In genomic region chr4:118015636-118016035, GRCm38 (mm10) we compare ENCODE assay signal across 10 mouse cellular contexts.
A peak's percentile ranks its signal among the peaks of the same experiment; 100 is the strongest.
DNase-seq lines count a peak whose midpoint lies in the region; ATAC-seq lines count a peak whose summit lies in the region.
"Had no signal": no experiment of that assay in that cellular context is flagged by ENCODE, and none has a peak within 500 bp of the region (broad histone marks: within the 10 kb centered on the region; RNA-seq: fewer than 3 reads in every experiment).

No protein-coding gene starts in this region.

- no peak overlapping the region for H3K27ac ChIP-seq in intestine, embryonic 15.5 days
- H3K27ac ChIP-seq: heart, adult 2 months had no signal

- H3K36me3 ChIP-seq in intestine, embryonic 15.5 days, result no peaks in the 10 kb centered on the region

- DNase-seq in heart, adult 11 months, result peak; percentile 95
- DNase-seq in heart, adult 8-10 months (ENCODE audit: low spot score), result no peak
- DNase-seq in 3134 (ENCODE audit: extremely low read depth, insufficient read length, low spot score), result peak; percentile 93
- DNase-seq in adrenal gland, postnatal 10 days, result peak; percentile 49
- no peak for DNase-seq in thymus, postnatal 0 days (ENCODE audit: low spot score)
- no peak for DNase-seq in spleen, adult 18-20 months

- H3K4me1 ChIP-seq in intestine, embryonic 15.5 days (replicated peaks), result peaks cover 16% of the 10 kb centered on the region; the same call in 1 of the 2 replicates

- H3K4me3 ChIP-seq in intestine, embryonic 15.5 days (replicated peaks), result no peak overlapping the region
- H3K4me3 ChIP-seq: heart, adult 2 months had no signal

- no peak overlapping the region for H3K9ac ChIP-seq in intestine, embryonic 15.5 days

- H3K9me3 ChIP-seq in intestine, embryonic 15.5 days, result no peaks in the 10 kb centered on the region
- H3K9me3 ChIP-seq: G1E had no signal

- H3K4me2 ChIP-seq in intestine, embryonic 15.5 days (replicated peaks), result no peak overlapping the region

- ATAC-seq in intestine, embryonic 15.5 days, result 0 out of 2 replicates have a peak, but pooled peaks have one; percentile 39
- no peak for ATAC-seq in granulocyte monocyte progenitor cell, adult 5-6 weeks (replicated peaks; ENCODE audit: poor library complexity, severe bottlenecking)

- no peaks in the 10 kb centered on the region for H3K27me3 ChIP-seq in intestine, embryonic 15.5 days (replicated peaks)

- 38% methylated on average over 6 of the region's 6 CpGs for WGBS in intestine, embryonic 15.5 days

Comparison
In these comparisons a context has a peak if more than half of its experiments do, and no peak if none do; other contexts are left out.
1. DNase-seq: peak in heart, adult 11 months (single experiment), 3134 (single experiment) and adrenal gland, postnatal 10 days (single experiment); none in heart, adult 8-10 months (single experiment), thymus, postnatal 0 days (single experiment) and spleen, adult 18-20 months (0 of 2).